Mouse (Mus musculus) neural tube, embryonic 11.5 days (tissue): ENCODE results near the gene Slc9a4. TPM values are rescaled to one million over a fixed set of nuclear protein-coding genes. Genes with fewer than 3 reads are reported as not detected.

ENCODE experiments used
- polyA plus RNA-seq: library from polyadenylated mRNA; unstranded; fragments of >200 nt; fragmentation: Nextera tagmentation; extraction: Ambion mirVana; gene quantifications from 2 replicates; pipeline ENCODE4 v1.2.1, GENCODE M21; 2014

Gene Slc9a4
- polyA plus RNA-seq, 1 experiment from 2014 or later: not detected

Other genes starting within 250 kb of the Slc9a4 start
- gene Il1rl1, start 150.5 kb upstream of the Slc9a4 start, polyA plus RNA-seq: 0.11 and 0.13 TPM in 2 replicates
- not detected in 2 replicates for gene Il18r1, start 114.5 kb upstream of the Slc9a4 start, polyA plus RNA-seq
- gene Il18rap, start 64.7 kb upstream of the Slc9a4 start, polyA plus RNA-seq: 0.13 and 0.18 TPM in 2 replicates
- gene Slc9a2, start 100.5 kb downstream of the Slc9a4 start, polyA plus RNA-seq: not detected in 2 replicates
- gene Mfsd9, start 210.6 kb downstream of the Slc9a4 start, polyA plus RNA-seq: 4.0 and 5.0 TPM in 2 replicates
- gene Tmem182, start 225.5 kb downstream of the Slc9a4 start, polyA plus RNA-seq: 1.4 and 1.7 TPM in 2 replicates